Mouse (Mus musculus): ENCODE measurements at regions not wholly inside any gene's neighbourhood (a gene's known extent, or its start where the extent isn't known, plus 50 kb on each side); places are given as distances from the start of the nearest gene placed in this dataset.

DNA sequence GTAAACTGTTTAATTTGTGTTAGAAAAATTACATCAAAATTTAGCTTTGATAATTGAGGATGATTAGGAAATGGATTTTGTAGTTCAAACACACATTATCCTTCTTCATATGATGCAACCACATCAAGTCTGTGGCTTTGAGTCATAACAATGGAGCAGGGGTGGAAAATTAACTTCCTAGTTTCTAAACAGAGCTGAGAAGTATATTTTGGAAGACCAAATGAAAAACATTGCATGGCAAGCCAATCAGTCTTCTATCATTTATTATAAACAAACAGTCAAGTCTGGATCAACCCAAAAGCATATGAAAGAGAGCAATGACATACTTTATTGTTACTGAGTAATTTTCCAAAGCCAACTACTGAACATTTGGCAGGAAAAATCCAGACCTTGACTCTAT, 440.2 kb upstream of the Diaph2 start:
- TF ChIP-seq CTCF (IDR thresholded peaks at IDR 0.05; ENCODE audit: extremely low read depth, insufficient read depth, low read length) (no peak), POLR2A (IDR thresholded peaks at IDR 0.05; ENCODE audit: extremely low read depth, insufficient read depth, low read length) (no peak)

Data from cortical plate, adult 2 months (tissue).